Comparison of ENCODE assay signal across 9 mouse cellular contexts in genomic region chr8:64691591-64692401, GRCm38 (mm10). TPM values are rescaled to one million over a fixed set of nuclear protein-coding genes. Genes with fewer than 3 reads are reported as not detected.
DNase-seq lines count a peak whose midpoint lies in the region; ATAC-seq lines count a peak whose summit lies in the region.
"Had no signal": no experiment of that assay in that cellular context is flagged by ENCODE, and none has a peak within 500 bp of the region (broad histone marks: within the 10 kb centered on the region; RNA-seq: fewer than 3 reads in every experiment).

No protein-coding gene starts in this region.

- peaks cover 23% of the 10 kb centered on the region for H3K27me3 ChIP-seq in lung, embryonic 15.5 days
- H3K27me3 ChIP-seq in hindbrain, embryonic 15.5 days = no peaks in the 10 kb centered on the region
- no peaks in the 10 kb centered on the region for H3K27me3 ChIP-seq in neural tube, embryonic 12.5 days (replicated peaks)

- H3K27ac ChIP-seq in lung, embryonic 15.5 days = no peak overlapping the region
- H3K27ac ChIP-seq in hindbrain, embryonic 15.5 days (replicated peaks) = peak overlapping the region; percentile 99
- 0 out of 2 replicates have a peak overlapping the region, but pooled peaks have one; percentile 7 for H3K27ac ChIP-seq in neural tube, embryonic 12.5 days
- H3K27ac ChIP-seq: macrophage had no signal

- 14% methylated on average over 16 of the region's 16 CpGs for WGBS in lung, embryonic 15.5 days
- WGBS in hindbrain, embryonic 15.5 days = 8% methylated on average over 16 of the region's 16 CpGs
- 10% methylated on average over 16 of the region's 16 CpGs for WGBS in neural tube, embryonic 12.5 days

- H3K9ac ChIP-seq in lung, embryonic 15.5 days = no peak overlapping the region
- H3K9ac ChIP-seq in hindbrain, embryonic 15.5 days = peak overlapping the region; percentile 99
- peak overlapping the region; percentile 79 for H3K9ac ChIP-seq in neural tube, embryonic 12.5 days

- H3K9me3 ChIP-seq in lung, embryonic 15.5 days = no peaks in the 10 kb centered on the region
- H3K9me3 ChIP-seq in hindbrain, embryonic 15.5 days = no peaks in the 10 kb centered on the region
- no peaks in the 10 kb centered on the region for H3K9me3 ChIP-seq in neural tube, embryonic 12.5 days

- H3K4me3 ChIP-seq in lung, embryonic 15.5 days = peak overlapping the region; percentile 49
- H3K4me3 ChIP-seq in hindbrain, embryonic 15.5 days = peak overlapping the region; percentile 70
- peak overlapping the region; percentile 54 for H3K4me3 ChIP-seq in neural tube, embryonic 12.5 days

- H3K36me3 ChIP-seq in lung, embryonic 15.5 days = no peaks in the 10 kb centered on the region
- H3K36me3 ChIP-seq in hindbrain, embryonic 15.5 days = no peaks in the 10 kb centered on the region
- no peaks in the 10 kb centered on the region for H3K36me3 ChIP-seq in neural tube, embryonic 12.5 days

- ATAC-seq in lung, embryonic 15.5 days (ENCODE audit: borderline replicate concordance, extremely low read depth, low FRiP score, low TSS enrichment) = no peak
- ATAC-seq in hindbrain, embryonic 15.5 days (ENCODE audit: low FRiP score, low read depth) = peak; percentile 9
- 0 out of 2 replicates have a peak, but pooled peaks have one; percentile 5 for ATAC-seq in neural tube, embryonic 12.5 days (ENCODE audit: low FRiP score, low read depth)

- DNase-seq in adrenal gland, adult 2 months = peak; percentile 42
- no peak for DNase-seq in adrenal gland, adult 18-20 months (ENCODE audit: low spot score in 2 of 2)
- no peak for DNase-seq in lung, postnatal 10 days
- no peak for DNase-seq in thymus, postnatal 25 days
- no peak for DNase-seq in right cerebral cortex, postnatal 36 days (ENCODE audit: low spot score in 2 of 2)

- peaks cover 11% of the 10 kb centered on the region for H3K4me1 ChIP-seq in lung, embryonic 15.5 days
- H3K4me1 ChIP-seq in hindbrain, embryonic 15.5 days (replicated peaks) = peaks cover 27% of the 10 kb centered on the region
- H3K4me1 ChIP-seq in neural tube, embryonic 12.5 days = peaks cover 21% of the 10 kb centered on the region; the same call in 1 of the 2 replicates

- H3K4me2 ChIP-seq in lung, embryonic 15.5 days = peak overlapping the region; percentile 92
- peak overlapping the region; percentile 64 for H3K4me2 ChIP-seq in hindbrain, embryonic 15.5 days
- H3K4me2 ChIP-seq in neural tube, embryonic 12.5 days (replicated peaks) = peak overlapping the region; percentile 64

RNA-seq across cellular contexts. Expression of gene Cpe, which starts 1.1 kb away (rescaled TPM):
- total RNA-seq in adrenal gland, adult 2 months (2021) = 1,000 to 10,000 TPM in 1 of 2 experiments, 100 to 1,000 TPM in 1; 895 to 1,063 TPM
- 299 and 315 TPM in 2 replicates for polyA plus RNA-seq in adrenal gland, adult 2 months (2012; rRNA removed)
- total RNA-seq in adrenal gland, adult 18-20 months (2021) = 100 to 1,000 TPM; 765 to 787 TPM
- 44.0 and 49.3 TPM in 2 replicates for polyA plus RNA-seq in lung, embryonic 15.5 days (2015; fragmentation: Nextera tagmentation; extraction: Ambion mirVana)
- 709 and 723 TPM in 2 replicates for polyA plus RNA-seq in hindbrain, embryonic 15.5 days (2015; fragmentation: Nextera tagmentation; extraction: Ambion mirVana)
- 423 and 464 TPM in 2 replicates for polyA plus RNA-seq in neural tube, embryonic 12.5 days (2016; fragmentation: Nextera tagmentation; extraction: Ambion mirVana)

RNA-seq across cellular contexts. Expression of gene Msmo1, which starts 41.8 kb away (rescaled TPM):
- 100 to 1,000 TPM; 213 to 344 TPM for total RNA-seq in adrenal gland, adult 2 months (2021)
- 19.4 and 34.0 TPM in 2 replicates for polyA plus RNA-seq in adrenal gland, adult 2 months (2012; rRNA removed)
- 100 to 1,000 TPM; 225 to 240 TPM for total RNA-seq in adrenal gland, adult 18-20 months (2021)
- polyA plus RNA-seq in lung, embryonic 15.5 days (2015; fragmentation: Nextera tagmentation; extraction: Ambion mirVana) = 58.2 and 61.8 TPM in 2 replicates
- 158 and 161 TPM in 2 replicates for polyA plus RNA-seq in hindbrain, embryonic 15.5 days (2015; fragmentation: Nextera tagmentation; extraction: Ambion mirVana)
- polyA plus RNA-seq in neural tube, embryonic 12.5 days (2016; fragmentation: Nextera tagmentation; extraction: Ambion mirVana) = 151 and 157 TPM in 2 replicates
